Mouse (Mus musculus) activated CD4-positive, CD25-positive, alpha-beta regulatory T cell, adult 4 months (primary cell): ENCODE data around the gene Spata2. TPM values are rescaled to one million over a fixed set of nuclear protein-coding genes. Genes with fewer than 3 reads are reported as not detected.

ENCODE experiments used
- ATAC-seq: one replicate; pipeline ENCODE4 v1.8.0; 2017
- polyA plus RNA-seq, 2 experiments: library from polyadenylated mRNA; unstranded; fragments of 100-300 nt; shearing (Covaris generic); gene quantifications; one replicate each; pipeline ENCODE4 v1.2.1; 2017

Spata2 gene
- polyA plus RNA-seq, 2 experiments from 2014 or later, result 7.4 to 11.7 TPM

GRCm38 (mm10) chr2:167479501-167479900 lies 13.2 kb downstream of the Spata2 start:
- no peak for ATAC-seq

GRCm38 (mm10) chr2:167478128-167478527 lies 14.6 kb downstream of the Spata2 start:
- no peak for ATAC-seq

GRCm38 (mm10) chr2:167476762-167477161 lies 15.9 kb downstream of the Spata2 start:
- no peak for ATAC-seq

- no peak for ATAC-seq
Observed at GRCm38 (mm10) chr2:167476200-167476688, 16.4 kb downstream of the Spata2 start.

- no peak for ATAC-seq
Observed at GRCm38 (mm10) chr2:167475596-167475995, 17.1 kb downstream of the Spata2 start.

- no peak for ATAC-seq
Observed at GRCm38 (mm10) chr2:167474218-167474617, 18.5 kb downstream of the Spata2 start.

GRCm38 (mm10) chr2:167471585-167471984 lies 21.1 kb downstream of the Spata2 start:
- no peak for ATAC-seq

GRCm38 (mm10) chr2:167470611-167471010 lies 22.1 kb downstream of the Spata2 start:
- ATAC-seq, result no peak

GRCm38 (mm10) chr2:167468444-167468843 lies 24.2 kb downstream of the Spata2 start:
- ATAC-seq, result no peak

GRCm38 (mm10) chr2:167467214-167467613 lies 25.5 kb downstream of the Spata2 start:
- ATAC-seq, result no peak

- ATAC-seq, result no peak
Observed at GRCm38 (mm10) chr2:167465951-167466350, 26.7 kb downstream of the Spata2 start.

GRCm38 (mm10) chr2:167463802-167464201 lies 28.9 kb downstream of the Spata2 start:
- ATAC-seq, result no peak

GRCm38 (mm10) chr2:167462954-167463353 lies 29.7 kb downstream of the Spata2 start:
- ATAC-seq, result no peak

GRCm38 (mm10) chr2:167459071-167459865 lies 33.4 kb downstream of the Spata2 start:
- ATAC-seq, result no peak

- ATAC-seq, result no peak
Observed at GRCm38 (mm10) chr2:167458548-167458947, 34.1 kb downstream of the Spata2 start.

- ATAC-seq, result no peak
Observed at GRCm38 (mm10) chr2:167457213-167457612, 35.5 kb downstream of the Spata2 start.

- ATAC-seq, result no peak
Observed at GRCm38 (mm10) chr2:167456361-167457020, 36.2 kb downstream of the Spata2 start.

- no peak for ATAC-seq
Observed at GRCm38 (mm10) chr2:167453814-167454213, 38.9 kb downstream of the Spata2 start.

GRCm38 (mm10) chr2:167450647-167451046 lies 42.0 kb downstream of the Spata2 start:
- no peak for ATAC-seq

GRCm38 (mm10) chr2:167449331-167450275 lies 43.1 kb downstream of the Spata2 start:
- ATAC-seq, result no peak

- ATAC-seq, result no peak
Observed at GRCm38 (mm10) chr2:167447629-167448028, 45.1 kb downstream of the Spata2 start.

GRCm38 (mm10) chr2:167447207-167447606 lies 45.5 kb downstream of the Spata2 start:
- ATAC-seq, result no peak
